Mouse (Mus musculus) T-helper 1 cell (primary cell): ENCODE measurements at regions not wholly inside any gene's neighbourhood (a gene's known extent, or its start where the extent isn't known, plus 50 kb on each side); places are given as distances from the start of the nearest gene placed in this dataset.

Experiments used
- in situ Hi-C: fragments of 300-600 bp; cut with MboI, MseI; formaldehyde crosslinking; loops from one replicate; pipeline ENCODE4 v1.15.1; 2025; ENCODE audit warnings: high pct_unique_total_duplicates

- in situ Hi-C loops: no loop called here
Observed at GRCm38 (mm10) chr10:66782025-66782424, 313.9 kb upstream of the Jmjd1c start.

- in situ Hi-C loops: no loop called here
Observed at GRCm38 (mm10) chr10:66787812-66788211, 308.1 kb upstream of the Jmjd1c start.

GRCm38 (mm10) chr10:66796296-66796695 is 299.6 kb upstream of the Jmjd1c start:
- in situ Hi-C loops: no loop called here

- in situ Hi-C loops: no loop called here
Observed at GRCm38 (mm10) chr10:66802691-66803090, 293.2 kb upstream of the Jmjd1c start.

GRCm38 (mm10) chr10:66807261-66807968 is 288.5 kb upstream of the Jmjd1c start:
- in situ Hi-C loops: no loop called here

GRCm38 (mm10) chr10:66812515-66813260 is 283.2 kb upstream of the Jmjd1c start:
- in situ Hi-C loops: no loop called here

- in situ Hi-C loops: no loop called here
Observed at GRCm38 (mm10) chr10:66813850-66814564, 281.9 kb upstream of the Jmjd1c start.

GRCm38 (mm10) chr10:66814565-66815201 is 281.2 kb upstream of the Jmjd1c start:
- in situ Hi-C loops: no loop called here

- in situ Hi-C loops: no loop called here
Observed at GRCm38 (mm10) chr10:66815951-66816350, 280.0 kb upstream of the Jmjd1c start.

- in situ Hi-C loops: no loop called here
Observed at GRCm38 (mm10) chr10:66816776-66817175, 279.1 kb upstream of the Jmjd1c start.

- in situ Hi-C loops: no loop called here
Observed at GRCm38 (mm10) chr10:66817876-66818275, 278.0 kb upstream of the Jmjd1c start.

GRCm38 (mm10) chr10:66819517-66819916 is 276.4 kb upstream of the Jmjd1c start:
- in situ Hi-C loops: no loop called here

GRCm38 (mm10) chr10:66825737-66826136 is 270.2 kb upstream of the Jmjd1c start:
- in situ Hi-C loops: no loop called here

GRCm38 (mm10) chr10:66826327-66826726 is 269.6 kb upstream of the Jmjd1c start:
- in situ Hi-C loops: no loop called here

GRCm38 (mm10) chr10:66834974-66835373 is 261.0 kb upstream of the Jmjd1c start:
- in situ Hi-C loops: no loop called here

GRCm38 (mm10) chr10:66839058-66839457 is 256.9 kb upstream of the Jmjd1c start:
- in situ Hi-C loops: no loop called here

- in situ Hi-C loops: no loop called here
Observed at GRCm38 (mm10) chr10:66843258-66843657, 252.7 kb upstream of the Jmjd1c start.

GRCm38 (mm10) chr10:66848778-66849177 is 247.1 kb upstream of the Jmjd1c start:
- in situ Hi-C loops: no loop called here

- in situ Hi-C loops: no loop called here
Observed at GRCm38 (mm10) chr10:66849681-66850080, 246.2 kb upstream of the Jmjd1c start.

- in situ Hi-C loops: no loop called here
Observed at GRCm38 (mm10) chr10:66850972-66851478, 244.9 kb upstream of the Jmjd1c start.

- in situ Hi-C loops: no loop called here
Observed at GRCm38 (mm10) chr10:66851841-66852240, 244.1 kb upstream of the Jmjd1c start.

GRCm38 (mm10) chr10:66852708-66853107 is 243.2 kb upstream of the Jmjd1c start:
- in situ Hi-C loops: no loop called here
